Mouse (Mus musculus): ENCODE results near the gene Lrmda. TPM values are rescaled to one million over a fixed set of nuclear protein-coding genes. Genes with fewer than 3 reads are reported as not detected.

Lrmda gene
- total RNA-seq, 2 experiments from 2014 or later, result 2.6 to 2.9 TPM

DNA sequence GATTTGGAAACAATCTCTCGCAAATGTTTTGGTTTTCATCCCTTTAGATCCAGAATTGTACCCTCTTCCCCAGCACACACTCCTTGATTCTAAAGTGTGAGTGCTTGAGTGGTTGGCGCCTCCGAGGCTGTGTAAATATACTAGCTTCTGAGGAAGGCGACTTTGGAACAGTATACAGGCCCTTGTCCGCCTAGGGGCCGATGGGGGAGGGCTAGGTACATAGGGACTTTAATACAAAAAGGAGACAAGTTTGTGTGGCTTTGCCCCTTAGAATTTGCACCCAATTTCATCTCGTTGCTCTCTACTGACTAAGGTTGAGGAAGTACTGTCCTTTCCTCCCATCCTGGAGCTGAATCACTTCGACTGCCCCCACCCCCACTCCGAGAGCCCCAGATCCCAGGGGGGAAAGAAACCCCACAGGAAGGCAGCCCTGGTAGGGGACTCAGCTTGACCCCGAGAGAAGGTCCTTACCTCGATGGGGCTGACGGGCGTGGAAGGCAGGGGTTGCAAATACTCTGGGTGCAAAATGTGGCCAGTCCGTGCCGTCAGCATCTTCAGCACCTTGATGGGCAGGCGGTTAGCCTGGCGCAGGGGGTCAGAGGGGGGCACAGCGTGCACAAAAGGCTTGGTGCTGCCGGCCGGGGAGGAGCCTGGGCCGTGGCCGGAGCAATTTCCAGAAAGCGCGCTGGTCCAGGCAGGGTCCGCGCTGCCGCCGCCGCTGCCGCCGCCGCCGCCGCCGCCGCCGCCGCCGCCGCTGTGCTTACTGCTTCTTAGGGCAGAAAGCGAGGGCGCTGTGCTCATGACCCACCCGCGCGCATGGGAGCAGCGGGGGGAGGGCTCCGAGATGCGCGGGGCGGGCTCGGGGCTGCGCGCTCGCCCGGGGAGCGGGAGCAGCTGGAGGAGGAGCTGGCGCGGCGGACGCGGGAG is 32.5 kb upstream of the Lrmda start:
- DNase-seq, result peak; percentile 83
- no peak for TF ChIP-seq CTCF (IDR thresholded peaks at IDR 0.05)
- H3K4me3 ChIP-seq, result peak overlapping the region; percentile 76
- intact Hi-C loops (cut with DNase I), result loop anchor here (1.0 to 10.0 kb wide), 6 partner anchors 455 to 1418 kb away; no protein-coding TSS in a partner anchor
- peak overlapping the region; percentile 99 for H3K27ac ChIP-seq

DNA sequence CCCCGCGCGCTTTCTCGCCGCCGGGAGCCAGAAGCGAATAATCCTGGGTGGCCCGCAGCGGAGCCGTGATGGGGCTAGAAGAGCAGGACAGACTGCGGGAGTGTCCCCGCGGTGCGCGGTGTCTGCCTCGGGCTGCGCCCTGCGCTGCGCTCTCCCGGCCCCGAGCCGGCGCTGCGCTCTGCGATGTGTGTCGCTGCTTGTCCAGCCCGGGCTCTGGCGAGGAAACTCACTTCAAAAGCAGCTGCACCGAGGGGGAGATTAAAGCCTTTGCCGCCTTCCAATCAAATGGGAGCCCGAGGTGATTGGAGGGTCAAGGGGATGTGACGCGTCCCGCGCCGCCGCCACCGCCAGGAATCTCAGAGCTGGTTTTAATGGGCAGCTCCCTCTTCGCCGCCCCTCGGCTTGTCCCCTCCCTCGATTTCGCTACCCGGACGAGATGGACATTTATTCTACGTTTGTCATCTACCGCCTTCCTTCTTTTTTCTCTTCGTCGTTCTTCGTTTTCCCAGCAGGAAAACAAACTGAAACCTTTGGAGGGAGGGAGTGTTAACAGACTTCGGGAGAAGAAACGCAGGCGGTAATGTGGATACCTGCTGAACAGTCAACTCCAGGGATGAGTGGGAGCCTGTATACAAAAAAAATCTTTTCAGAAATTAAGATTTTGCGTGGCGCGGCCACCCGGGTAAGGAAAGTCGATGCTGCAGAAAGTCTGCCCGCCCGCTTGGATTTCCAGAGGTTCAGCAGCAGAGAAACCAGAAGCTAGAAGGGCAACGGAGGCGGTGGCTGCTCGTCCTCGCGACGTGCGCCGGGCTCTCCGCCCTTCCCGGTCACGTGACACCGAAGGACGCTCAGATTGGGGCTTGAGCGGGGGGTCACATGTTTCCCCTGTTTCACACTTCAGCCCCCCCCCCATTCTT is 31.6 kb upstream of the Lrmda start:
- intact Hi-C loops (cut with DNase I), result loop anchor here (2.0 to 10.0 kb wide), 6 partner anchors 31 to 1417 kb away; partner anchors contain the start of gene Lrmda
- DNase-seq, result peak; percentile 97
- TF ChIP-seq CTCF (IDR thresholded peaks at IDR 0.05), result peak; percentile 28
- peak overlapping the region; percentile 76 for H3K4me3 ChIP-seq
- peak overlapping the region; percentile 99 for H3K27ac ChIP-seq

DNA sequence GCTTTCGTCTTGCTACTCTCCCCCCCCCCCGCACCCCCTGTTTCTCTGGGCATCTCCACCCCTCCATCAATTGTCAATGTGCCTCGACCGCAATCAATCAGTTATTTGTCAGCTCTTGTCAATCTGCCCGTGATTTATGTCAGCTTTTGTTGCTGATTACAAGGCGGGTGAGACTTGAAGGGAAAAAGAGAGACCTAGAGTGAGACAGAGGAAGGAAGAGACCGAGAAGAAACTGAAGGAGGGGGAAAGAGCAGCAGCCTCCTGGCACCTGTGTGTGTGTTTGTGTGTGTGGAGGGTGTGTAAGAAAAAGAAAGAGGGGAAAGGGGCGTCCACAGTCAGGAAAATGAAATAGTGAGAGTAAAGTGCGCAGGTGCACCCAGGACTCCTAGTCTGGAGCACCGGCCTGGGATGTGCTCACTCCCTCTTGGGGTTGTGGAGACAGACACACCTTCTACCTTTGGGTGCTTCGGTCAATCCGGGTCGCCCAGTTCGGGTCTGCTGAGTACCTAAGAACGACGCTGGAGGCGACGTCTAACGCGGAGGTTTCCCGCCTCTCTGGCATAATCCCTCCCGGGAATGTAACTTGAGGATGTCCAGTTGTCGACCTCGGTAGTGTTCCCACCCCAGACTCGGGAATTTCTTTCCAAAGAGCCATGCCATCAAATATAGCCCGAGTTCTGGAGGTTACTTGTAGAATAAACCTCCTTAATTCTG is 30.8 kb upstream of the Lrmda start:
- Histone ChIP-seq H3K27ac (peak overlapping the region; percentile 99), H3K4me3 (peak overlapping the region; percentile 76)
- intact Hi-C loops (cut with DNase I), result loop anchor here (2.0 to 10.0 kb wide), 5 partner anchors 30 to 1416 kb away; partner anchors contain the start of gene Lrmda
- DNase-seq, result peak; percentile 61
- TF ChIP-seq CTCF (IDR thresholded peaks at IDR 0.05), result no peak

DNA sequence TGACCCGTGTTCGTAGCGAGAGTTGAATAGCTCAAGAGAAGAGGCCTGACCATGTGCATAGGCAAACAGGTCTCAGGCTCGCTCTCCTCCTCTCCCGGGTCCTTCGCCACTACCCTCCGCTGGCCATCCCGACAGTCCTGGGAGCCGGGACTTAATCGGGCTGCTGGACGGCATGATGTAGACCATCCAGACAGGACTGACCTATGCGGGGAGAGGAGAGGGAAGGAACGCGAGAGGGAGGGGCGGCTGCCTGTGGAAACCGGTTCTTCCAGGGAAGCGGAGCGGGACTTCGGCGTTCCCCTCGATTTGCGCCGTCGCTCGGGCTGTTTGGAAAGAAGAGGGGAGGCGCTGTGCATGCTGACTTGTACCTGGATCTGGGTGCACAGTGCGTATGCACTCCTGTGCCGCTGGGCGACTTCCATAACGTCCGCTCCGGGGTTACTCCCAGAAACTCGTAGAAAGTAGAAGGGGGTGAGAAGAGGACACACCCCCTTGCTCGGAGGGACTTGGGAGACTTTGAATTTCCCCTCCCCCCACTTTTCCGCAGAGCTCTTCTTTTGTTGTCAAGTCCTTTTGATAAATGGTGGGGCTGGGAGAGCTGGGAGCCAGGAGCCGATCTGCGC is 30.1 kb upstream of the Lrmda start, which contains the start of gene Zfp503:
Zfp503 (minus strand) TSS at position 311 of the 623 bp plus-strand sequence.
- intact Hi-C loops (cut with DNase I), result loop anchor here (2.0 to 10.0 kb wide), 5 partner anchors 29 to 1415 kb away; partner anchors contain the start of gene Lrmda
- Histone ChIP-seq H3K4me3 (peak within 1 kb of the TSS; percentile 76), H3K27ac (peak within 1 kb of the TSS; percentile 99)
- peak; percentile 23; the same call in 1 of the 2 replicates for TF ChIP-seq CTCF (IDR thresholded peaks at IDR 0.05)
- DNase-seq, result peak; percentile 63

DNA sequence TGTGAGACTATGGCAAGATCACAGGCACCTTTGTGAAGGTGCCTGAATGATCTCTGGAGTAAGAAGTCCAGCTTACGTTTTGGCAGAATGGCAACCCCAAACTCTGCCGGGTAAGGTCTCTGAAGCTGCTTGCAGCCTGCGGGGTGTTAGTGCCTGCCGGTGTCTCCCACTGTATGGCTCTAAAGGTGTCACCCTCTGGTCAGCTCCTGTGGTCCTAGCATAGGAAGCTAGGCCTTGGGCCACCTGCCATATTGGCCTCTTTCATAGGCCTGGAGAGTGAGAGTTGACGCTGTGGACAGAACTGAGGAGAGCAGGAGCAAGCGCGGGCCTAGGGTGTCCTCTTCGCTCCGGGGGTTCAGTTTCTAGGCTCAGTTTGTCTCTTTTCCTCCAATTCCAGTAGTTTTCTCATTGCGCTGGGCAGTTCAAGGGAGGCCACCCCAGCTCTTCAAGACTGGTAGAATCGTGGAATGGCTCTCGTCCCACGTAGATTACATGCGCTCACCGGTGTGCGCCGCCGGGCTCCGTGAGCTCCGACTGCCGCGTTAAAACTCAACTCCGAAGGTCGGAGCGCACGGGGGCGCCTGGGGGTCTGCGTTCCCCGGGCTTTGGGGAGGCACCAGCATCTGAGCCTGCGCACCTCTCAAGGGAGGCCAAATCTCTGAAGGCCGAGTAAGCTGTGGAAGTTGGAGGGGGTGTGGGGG is 29.0 kb upstream of the Lrmda start:
- peak; percentile 42 for DNase-seq
- intact Hi-C loops (cut with DNase I), result no loop called here
- TF ChIP-seq CTCF (IDR thresholded peaks at IDR 0.05), result no peak
- H3K27ac ChIP-seq, result peak overlapping the region; percentile 99
- peak overlapping the region; percentile 76 for H3K4me3 ChIP-seq

DNA sequence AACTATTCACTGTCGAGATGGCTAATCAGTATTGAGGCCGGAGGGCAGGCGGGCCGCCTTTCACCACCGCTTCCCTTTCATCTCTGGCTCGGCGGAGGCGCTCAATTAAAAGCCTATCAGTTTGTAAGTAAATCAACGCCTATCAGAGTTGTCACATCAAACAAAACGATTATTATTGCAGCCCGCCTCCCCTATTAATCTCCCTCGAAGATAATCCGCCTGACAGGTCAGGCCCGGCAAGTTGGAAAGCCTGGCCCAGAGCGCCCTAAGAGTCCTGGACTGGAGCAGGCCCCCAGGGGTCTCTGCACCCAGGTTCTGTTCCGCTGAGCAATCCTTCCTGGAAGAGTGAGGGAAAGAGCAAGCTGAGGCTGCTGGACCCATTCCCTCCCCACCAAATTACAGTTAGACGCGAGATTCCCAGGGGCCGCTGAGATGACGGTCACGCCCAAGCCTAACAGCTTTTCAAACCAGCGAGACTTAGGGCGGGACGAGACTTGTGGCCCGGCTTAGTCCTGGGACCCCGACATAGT is 28.2 kb upstream of the Lrmda start:
- H3K27ac ChIP-seq, result peak overlapping the region; percentile 99
- DNase-seq, result peak; percentile 70
- peak overlapping the region; percentile 76 for H3K4me3 ChIP-seq
- intact Hi-C loops (cut with DNase I), result no loop called here
- TF ChIP-seq CTCF (IDR thresholded peaks at IDR 0.05), result no peak

DNA sequence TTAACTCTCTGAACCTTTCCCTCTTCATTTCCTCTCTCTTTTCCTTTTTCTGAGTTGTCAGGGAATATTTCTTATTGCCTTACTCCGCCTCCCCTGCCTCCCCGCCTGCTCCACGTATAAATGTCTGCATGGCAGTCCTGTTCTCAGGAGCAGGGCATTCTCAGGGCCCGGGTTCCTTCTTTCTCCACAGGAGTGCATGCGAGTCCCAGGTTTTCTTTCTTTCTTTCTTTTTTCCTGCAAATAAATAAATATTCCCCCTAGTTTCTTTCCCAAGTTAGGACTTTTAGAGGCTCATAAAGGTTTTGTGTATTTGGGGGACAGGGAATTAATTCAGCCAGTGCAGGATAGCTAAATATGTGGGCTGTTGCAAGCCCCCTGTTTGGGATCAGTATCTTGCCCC is 27.7 kb upstream of the Lrmda start:
- Histone ChIP-seq H3K4me3 (peak overlapping the region; percentile 76), H3K27ac (peak overlapping the region; percentile 99)
- no peak for DNase-seq
- TF ChIP-seq CTCF (IDR thresholded peaks at IDR 0.05), result no peak
- intact Hi-C loops (cut with DNase I), result no loop called here

DNA sequence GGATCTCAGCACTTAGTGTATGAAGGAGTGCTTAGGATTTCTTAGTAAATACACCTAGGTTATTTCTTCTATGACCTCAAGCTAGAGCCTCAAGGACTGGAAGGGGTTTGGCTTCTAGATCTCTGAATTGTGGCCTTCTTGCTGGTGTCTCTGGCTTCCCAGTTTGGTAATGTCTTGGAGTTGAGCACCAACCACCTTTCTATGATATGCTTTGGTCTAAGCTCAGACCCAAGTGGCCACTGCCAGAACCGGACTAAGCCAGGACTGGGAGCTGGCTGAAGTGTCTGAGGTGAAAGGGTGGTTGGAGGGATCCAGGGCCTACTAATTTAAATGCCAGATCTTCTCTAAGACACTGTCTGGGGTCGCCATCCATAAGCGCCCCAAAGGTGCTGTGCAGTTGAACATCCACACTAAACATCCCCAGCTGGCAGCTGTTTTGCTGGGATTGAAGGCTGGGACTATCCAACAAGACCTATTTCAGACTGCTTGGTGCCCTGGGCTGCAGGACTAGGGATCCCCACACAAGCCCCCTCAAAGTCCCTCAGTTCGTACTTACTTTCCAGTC is 27.1 kb upstream of the Lrmda start:
- no peak for DNase-seq
- Histone ChIP-seq H3K4me3 (peak overlapping the region; percentile 76; the same call in 1 of the 2 replicates), H3K27ac (peak overlapping the region; percentile 99)
- intact Hi-C loops (cut with DNase I), result no loop called here
- no peak for TF ChIP-seq CTCF (IDR thresholded peaks at IDR 0.05)

DNA sequence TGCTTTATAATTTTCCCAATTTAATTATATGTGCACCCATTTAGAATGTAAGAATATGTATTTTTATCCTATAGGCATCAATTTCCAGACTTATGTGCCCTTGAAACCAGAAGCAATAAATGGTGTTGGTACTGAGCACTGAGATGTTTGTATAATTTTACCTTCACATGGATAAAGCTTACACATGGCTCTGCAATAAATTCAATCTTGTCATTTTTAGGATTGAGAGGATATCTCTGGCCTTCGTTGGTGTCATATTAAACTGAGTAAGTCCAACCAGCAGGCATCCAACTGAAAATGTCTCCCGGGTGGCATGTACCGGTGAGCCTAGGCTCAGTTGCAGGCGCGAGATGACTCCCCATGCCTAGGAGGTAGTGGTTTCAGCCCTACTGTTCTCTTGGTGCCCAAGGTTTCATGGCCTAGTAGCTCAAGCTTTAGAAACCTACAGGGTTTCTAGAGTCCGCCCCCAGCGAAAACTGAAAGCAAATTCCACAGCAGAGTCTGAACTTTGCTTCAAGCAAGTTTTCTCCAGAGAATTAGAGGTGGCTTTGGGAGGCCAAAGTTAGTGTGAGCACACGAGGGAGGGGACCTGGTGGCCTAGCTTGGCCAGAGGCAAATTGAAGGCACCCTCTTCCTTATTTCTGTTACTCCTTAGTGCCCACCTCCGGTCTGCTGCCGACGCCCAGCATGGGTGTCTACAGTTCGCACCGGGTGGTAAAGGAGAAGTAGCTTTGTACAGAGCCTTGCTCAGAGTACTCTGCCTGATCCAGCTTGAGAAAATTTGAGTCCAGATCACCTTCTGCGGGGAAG is 26.1 kb upstream of the Lrmda start:
- Histone ChIP-seq H3K27ac (peak overlapping the region; percentile 78), H3K4me3 (peak overlapping the region; percentile 83)
- TF ChIP-seq CTCF (IDR thresholded peaks at IDR 0.05), result no peak
- peak; percentile 45 for DNase-seq
- intact Hi-C loops (cut with DNase I), result no loop called here

Measured in gastrocnemius, adult 2 months (tissue).